Mouse (Mus musculus) hindbrain, embryonic 15.5 days (tissue): ENCODE data around the gene N4bp2l2. TPM values are rescaled to one million over a fixed set of nuclear protein-coding genes. Genes with fewer than 3 reads are reported as not detected.

Source experiments
- ATAC-seq: fragments of 200-750 bp; cut with Nextera tagmentation; 2 replicates; pipeline ENCODE4 v1.8.0; 2017; ENCODE audit warnings: low read depth, moderate number of reproducible peaks, moderate TSS enrichment; ENCODE audit not compliant: low FRiP score
- H3K27ac ChIP-seq: fragments of 300-500 bp; sonication (generic); replicated peaks from 2 replicates; pipeline ENCODE4 v1.5.1; 2015; ENCODE audit warnings: mild to moderate bottlenecking, inconsistent platforms
- H3K27me3 ChIP-seq: fragments of 300-500 bp; sonication (generic); 2 replicates; pipeline ENCODE4 v1.6.1; 2015; ENCODE audit warnings: control low read depth, inconsistent platforms
- H3K36me3 ChIP-seq: fragments of 300-500 bp; sonication (generic); 2 replicates; pipeline ENCODE4 v1.6.1; 2015; ENCODE audit warnings: control low read depth, inconsistent platforms
- H3K4me1 ChIP-seq: fragments of 300-500 bp; sonication (generic); replicated peaks from 2 replicates; pipeline ENCODE4 v1.6.1; 2015; ENCODE audit warnings: control low read depth, inconsistent platforms
- H3K4me2 ChIP-seq: fragments of 300-500 bp; sonication (generic); 2 replicates; pipeline ENCODE4 v1.6.1; 2015; ENCODE audit warnings: moderate library complexity, mild to moderate bottlenecking, inconsistent platforms
- H3K4me3 ChIP-seq: fragments of 300-500 bp; sonication (generic); 2 replicates; pipeline ENCODE4 v1.5.1; 2015; ENCODE audit warnings: mild to moderate bottlenecking, inconsistent platforms
- H3K9ac ChIP-seq: fragments of 300-500 bp; sonication (generic); 2 replicates; pipeline ENCODE4 v1.6.1; 2015; ENCODE audit warnings: inconsistent platforms
- H3K9me3 ChIP-seq: fragments of 300-500 bp; sonication (generic); 2 replicates; pipeline ENCODE4 v1.6.1; 2016; ENCODE audit warnings: control low read depth, inconsistent platforms
- WGBS: fragments of 180-500 bp; shearing (Covaris S2); methylation state at CpG from one replicate; pipeline ENCODE4 v1.1.7; 2015; 5-methylcytosine and 5-hydroxymethylcytosine counted together
- polyA plus RNA-seq: library from polyadenylated mRNA; unstranded; fragments of >200 nt; fragmentation: Nextera tagmentation; extraction: Ambion mirVana; gene quantifications from 2 replicates; pipeline ENCODE4 v1.2.1, GENCODE M21; 2015

N4bp2l2 gene
- polyA plus RNA-seq, 1 experiment from 2014 or later = 30.4 TPM

DNA sequence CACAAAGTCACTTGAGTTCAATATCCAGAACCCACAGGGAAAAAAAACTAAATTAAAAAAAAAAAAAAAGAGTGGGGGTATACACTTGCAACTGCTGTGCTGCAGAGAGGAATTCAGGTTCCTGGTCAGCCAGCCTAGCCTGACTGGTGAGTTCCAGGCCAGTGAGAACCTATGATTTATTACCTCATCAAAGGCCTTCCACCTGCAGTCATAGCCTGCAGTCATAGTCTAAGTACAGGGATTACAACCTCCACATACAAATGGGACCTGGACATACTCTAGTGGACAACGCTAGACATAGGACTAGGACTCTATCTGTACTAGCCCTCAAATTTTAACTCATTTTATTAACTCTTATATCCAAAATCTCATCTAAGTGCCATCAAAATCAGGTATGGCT lies 36.7 kb downstream of the N4bp2l2 start:
- H3K4me1 ChIP-seq = no peaks in the 10 kb centered on the region
- no peaks in the 10 kb centered on the region for H3K9me3 ChIP-seq
- H3K4me3 ChIP-seq = no peak overlapping the region
- ATAC-seq = no peak
- no peak overlapping the region for H3K9ac ChIP-seq
- H3K27me3 ChIP-seq = no peaks in the 10 kb centered on the region
- WGBS = 100% methylated on average over 1 of the region's 1 CpGs
- no peak overlapping the region for H3K4me2 ChIP-seq
- H3K27ac ChIP-seq = no peak overlapping the region
- 0 out of 2 replicates have a peak, but pooled peaks cover 2% of the 10 kb centered on the region for H3K36me3 ChIP-seq

DNA sequence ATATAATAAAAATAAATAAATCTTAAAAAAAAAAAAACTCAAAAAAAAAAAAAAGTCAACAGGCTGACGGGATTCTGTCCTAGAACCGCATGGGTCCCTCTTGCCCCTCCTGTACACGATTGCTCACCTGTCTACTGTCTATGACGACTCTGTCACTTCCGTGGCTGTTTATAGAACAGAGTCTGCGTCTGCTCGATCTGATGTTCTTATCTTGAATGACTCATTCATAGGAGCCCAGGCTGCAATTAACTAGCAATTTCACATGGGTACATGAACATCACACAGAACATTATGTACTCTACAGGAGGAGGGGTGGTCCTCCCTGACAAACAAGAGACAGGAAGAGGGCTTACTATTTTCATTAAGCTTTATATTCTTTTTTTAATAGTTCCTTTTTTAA lies 40.5 kb downstream of the N4bp2l2 start:
- H3K9me3 ChIP-seq = no peaks in the 10 kb centered on the region
- H3K27ac ChIP-seq = no peak overlapping the region

DNA sequence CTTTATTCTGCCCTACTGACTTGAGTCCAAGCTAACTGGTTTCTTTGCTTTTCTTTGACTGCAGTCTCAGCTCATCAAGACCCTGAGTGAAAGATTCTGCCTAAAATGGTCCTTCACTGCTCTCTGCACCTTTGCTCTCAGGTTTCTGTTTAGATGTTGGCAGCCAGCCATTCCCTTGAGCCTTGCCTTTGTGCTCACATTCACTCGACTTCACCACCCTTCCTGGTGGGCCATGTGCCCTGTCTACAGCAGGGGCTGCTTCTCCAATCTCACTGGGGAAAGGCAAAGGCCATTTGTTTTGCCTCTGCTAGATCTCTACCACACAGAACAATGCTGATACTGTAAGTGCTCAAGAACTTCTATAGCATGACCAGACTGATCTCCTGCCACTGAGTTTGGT lies 43.2 kb downstream of the N4bp2l2 start:
- H3K4me1 ChIP-seq = no peaks in the 10 kb centered on the region
- H3K4me3 ChIP-seq = no peak overlapping the region
- H3K9ac ChIP-seq = no peak overlapping the region
- 43% methylated on average over 1 of the region's 1 CpGs for WGBS
- no peaks in the 10 kb centered on the region for H3K9me3 ChIP-seq
- no peak overlapping the region for H3K27ac ChIP-seq
- no peak for ATAC-seq
- H3K4me2 ChIP-seq = no peak overlapping the region
- no peaks in the 10 kb centered on the region for H3K27me3 ChIP-seq
- H3K36me3 ChIP-seq = no peaks in the 10 kb centered on the region

More for the DNA sequence above, 40.5 kb downstream of the N4bp2l2 start:
- H3K36me3 ChIP-seq = no peaks in the 10 kb centered on the region
- no peak overlapping the region for H3K4me3 ChIP-seq
- no peak for ATAC-seq
- no peak overlapping the region for H3K4me2 ChIP-seq
- H3K27me3 ChIP-seq = no peaks in the 10 kb centered on the region
- 95% methylated on average over 7 of the region's 7 CpGs for WGBS
- H3K9ac ChIP-seq = no peak overlapping the region
- H3K4me1 ChIP-seq = no peaks in the 10 kb centered on the region

DNA sequence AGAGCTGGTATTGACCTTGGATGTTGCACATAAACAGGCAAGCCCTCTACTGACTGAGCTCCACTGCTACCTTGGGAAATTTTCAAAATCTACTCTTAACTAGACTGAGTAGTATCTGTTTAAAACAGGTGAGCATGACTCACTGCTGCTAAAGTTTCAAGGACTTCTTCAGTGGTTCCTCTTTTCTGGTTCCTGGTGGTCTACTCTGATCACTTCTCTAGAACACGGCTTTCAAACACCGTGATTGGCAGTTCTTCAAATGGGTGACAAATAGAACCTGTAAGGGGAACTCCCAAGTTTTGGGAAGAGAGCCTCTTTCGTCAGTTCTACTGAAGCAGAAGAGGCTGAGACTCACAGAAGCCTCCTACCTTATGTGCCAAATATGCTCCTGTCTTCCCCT lies 44.4 kb downstream of the N4bp2l2 start:
- WGBS = 94% methylated on average over 3 of the region's 3 CpGs
- no peak overlapping the region for H3K27ac ChIP-seq
- no peak overlapping the region for H3K9ac ChIP-seq
- no peaks in the 10 kb centered on the region for H3K36me3 ChIP-seq
- no peaks in the 10 kb centered on the region for H3K9me3 ChIP-seq
- no peaks in the 10 kb centered on the region for H3K4me1 ChIP-seq
- no peak overlapping the region for H3K4me3 ChIP-seq
- no peak for ATAC-seq
- no peak overlapping the region for H3K4me2 ChIP-seq
- H3K27me3 ChIP-seq = no peaks in the 10 kb centered on the region

DNA sequence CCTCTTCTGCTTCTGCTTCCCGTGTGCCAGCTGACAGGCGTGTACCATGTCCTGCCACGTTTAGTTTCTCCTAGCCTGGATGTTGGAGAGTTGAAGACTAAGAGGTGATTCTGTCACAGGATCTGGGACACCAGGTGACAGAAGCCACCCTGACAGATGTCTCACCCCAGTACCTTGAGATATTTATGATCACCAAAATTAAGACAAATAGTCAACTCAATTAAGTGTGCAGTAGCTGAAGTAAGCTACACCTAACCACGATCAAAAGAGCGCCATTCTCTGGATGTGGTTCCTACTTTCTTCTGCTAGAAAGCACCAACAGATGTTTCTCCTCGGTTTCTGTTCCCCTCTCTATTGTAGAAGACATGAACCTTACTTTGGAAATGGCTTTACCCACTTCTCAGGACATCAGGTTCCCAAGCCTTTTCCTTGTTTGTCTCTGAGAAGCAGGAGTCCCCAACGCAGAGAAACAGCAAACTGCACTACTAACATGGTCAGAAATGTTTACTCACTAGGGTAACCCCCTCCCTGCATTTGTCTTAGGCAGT lies 45.3 kb downstream of the N4bp2l2 start:
- 90% methylated on average over 7 of the region's 7 CpGs for WGBS
- no peak overlapping the region for H3K27ac ChIP-seq
- H3K4me2 ChIP-seq = no peak overlapping the region
- H3K36me3 ChIP-seq = no peaks in the 10 kb centered on the region
- no peaks in the 10 kb centered on the region for H3K9me3 ChIP-seq
- no peaks in the 10 kb centered on the region for H3K27me3 ChIP-seq
- H3K4me1 ChIP-seq = no peaks in the 10 kb centered on the region
- ATAC-seq = no peak
- H3K9ac ChIP-seq = no peak overlapping the region
- H3K4me3 ChIP-seq = no peak overlapping the region

DNA sequence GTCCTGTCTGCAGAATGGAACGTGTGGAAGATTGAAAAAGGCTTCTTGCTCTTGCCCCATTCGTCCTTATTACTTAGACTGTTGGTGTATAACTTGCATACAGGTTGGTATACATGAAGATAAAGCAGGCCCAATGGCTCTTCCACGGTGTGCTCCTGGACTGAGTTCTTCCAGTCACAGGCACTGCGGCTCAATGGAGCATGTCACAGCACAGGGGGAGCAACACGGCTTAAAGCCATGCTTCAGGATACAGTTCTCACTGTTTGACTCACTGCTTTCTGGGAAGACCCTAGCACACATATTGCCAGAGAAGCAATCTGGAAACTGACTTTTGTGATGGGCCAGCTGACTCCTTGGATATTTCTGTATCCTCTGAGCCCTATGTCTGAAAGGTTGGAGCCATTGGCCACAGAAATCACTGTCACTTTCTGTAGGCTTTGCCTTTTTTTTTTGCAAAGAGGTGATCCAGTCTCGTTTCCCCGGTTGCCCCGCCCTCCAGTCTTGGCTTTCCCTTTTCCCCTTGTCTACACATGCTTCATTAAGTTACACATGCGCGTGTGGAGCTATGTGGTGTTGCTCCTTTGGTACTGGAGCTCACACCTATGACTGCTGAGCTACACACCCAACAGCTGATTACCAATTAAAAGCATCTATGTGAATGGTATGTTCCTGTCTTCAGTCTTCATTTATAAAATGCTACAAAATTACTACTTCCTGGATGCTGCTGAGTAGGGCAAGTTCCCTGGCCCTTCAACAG lies 47.2 kb downstream of the N4bp2l2 start:
- Histone ChIP-seq H3K9me3 (no peaks in the 10 kb centered on the region), H3K27ac (no peak overlapping the region), H3K4me1 (no peaks in the 10 kb centered on the region), H3K9ac (no peak overlapping the region), H3K36me3 (no peaks in the 10 kb centered on the region), H3K27me3 (no peaks in the 10 kb centered on the region), H3K4me3 (no peak overlapping the region), H3K4me2 (no peak overlapping the region)
- 93% methylated on average over 10 of the region's 10 CpGs for WGBS
- no peak for ATAC-seq

DNA sequence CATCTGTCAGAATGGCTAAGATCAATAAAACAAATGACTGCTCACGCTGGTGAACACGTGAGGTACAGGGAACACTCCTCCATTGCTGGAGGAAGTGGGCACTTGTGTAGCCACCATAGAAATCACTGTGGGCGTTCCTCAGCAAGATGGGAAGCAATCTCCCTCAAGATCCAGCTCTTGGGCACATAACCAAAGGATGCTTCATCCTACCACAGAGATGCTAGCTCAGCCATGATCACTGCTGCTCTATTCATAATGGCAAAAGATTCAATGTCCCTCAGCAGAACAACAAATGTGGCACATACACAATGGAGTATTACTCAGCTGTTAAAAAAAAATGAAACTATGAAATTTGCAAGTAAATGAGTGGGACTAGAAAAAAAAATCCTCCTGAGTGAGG lies 49.3 kb downstream of the N4bp2l2 start:
- Histone ChIP-seq H3K4me2 (no peak overlapping the region), H3K27me3 (no peaks in the 10 kb centered on the region), H3K4me3 (no peak overlapping the region), H3K36me3 (no peaks in the 10 kb centered on the region), H3K9me3 (no peaks in the 10 kb centered on the region), H3K4me1 (no peaks in the 10 kb centered on the region), H3K9ac (no peak overlapping the region), H3K27ac (no peak overlapping the region)
- ATAC-seq = no peak
- WGBS = 75% methylated on average over 3 of the region's 3 CpGs

DNA sequence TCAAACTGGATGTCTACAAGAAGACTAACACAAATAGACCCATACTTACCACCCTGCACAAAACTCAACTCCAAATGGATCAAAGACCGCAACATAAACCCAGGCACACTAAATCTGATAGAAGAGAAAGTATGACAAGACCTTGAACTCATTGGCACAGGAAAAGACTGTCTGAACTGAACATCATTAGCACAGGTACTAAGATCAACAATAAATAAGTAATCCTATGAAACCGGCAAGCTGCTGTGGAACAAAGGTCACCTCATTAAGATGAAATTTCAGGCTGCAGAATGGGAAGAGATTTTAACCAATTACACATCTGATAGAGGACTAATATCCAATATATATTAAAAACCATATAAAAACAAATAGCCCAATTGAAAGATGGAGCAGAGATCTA lies 49.8 kb downstream of the N4bp2l2 start:
- Histone ChIP-seq H3K4me1 (no peaks in the 10 kb centered on the region), H3K27me3 (no peaks in the 10 kb centered on the region), H3K9ac (no peak overlapping the region), H3K9me3 (no peaks in the 10 kb centered on the region), H3K4me2 (no peak overlapping the region), H3K27ac (no peak overlapping the region), H3K4me3 (no peak overlapping the region), H3K36me3 (no peaks in the 10 kb centered on the region)
- 95% methylated on average over 2 of the region's 2 CpGs for WGBS
- no peak for ATAC-seq

DNA sequence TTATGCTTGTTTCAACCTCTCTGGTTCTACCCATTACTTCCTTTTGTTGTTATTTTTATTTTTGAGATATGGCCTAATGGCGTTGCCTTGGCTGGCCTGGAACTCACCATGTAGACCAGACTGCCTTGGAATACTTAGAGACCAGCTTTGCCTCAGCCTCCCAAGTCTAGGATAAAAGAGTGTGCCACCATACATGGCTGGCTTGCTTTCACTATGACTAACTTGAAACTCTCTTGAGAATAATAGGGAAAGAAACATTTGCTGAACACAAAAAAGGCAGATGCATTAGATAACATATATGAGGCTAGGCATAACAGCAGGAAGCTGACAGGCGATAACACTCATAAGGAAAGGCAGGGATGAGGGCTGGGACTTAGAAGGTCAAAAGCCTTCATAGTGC lies 51.9 kb downstream of the N4bp2l2 start:
- Histone ChIP-seq H3K4me3 (no peak overlapping the region), H3K4me1 (no peaks in the 10 kb centered on the region), H3K27ac (no peak overlapping the region), H3K36me3 (no peaks in the 10 kb centered on the region), H3K4me2 (no peak overlapping the region), H3K9me3 (no peaks in the 10 kb centered on the region), H3K27me3 (no peaks in the 10 kb centered on the region), H3K9ac (no peak overlapping the region)
- WGBS = 93% methylated on average over 2 of the region's 2 CpGs
- ATAC-seq = no peak

DNA sequence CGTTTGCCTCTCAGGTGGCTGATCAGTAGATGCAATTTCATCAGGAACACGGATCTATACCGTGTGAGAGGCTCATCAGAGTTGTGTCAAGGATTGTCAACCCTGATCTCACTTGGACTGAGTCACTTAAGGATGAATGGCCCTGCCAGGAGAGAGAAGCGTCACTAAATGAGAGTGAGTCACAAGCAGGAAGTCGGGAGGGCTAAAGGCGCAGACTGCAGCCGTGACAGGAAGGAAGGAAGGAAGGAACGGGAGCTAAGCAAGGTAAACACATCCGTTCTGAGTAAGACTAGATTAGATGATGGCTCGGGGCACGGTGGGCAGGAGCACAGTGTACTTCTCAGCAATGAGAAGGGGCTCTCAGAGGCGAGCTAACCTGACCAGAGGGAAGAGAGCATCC lies 54.3 kb downstream of the N4bp2l2 start:
- 75% methylated on average over 12 of the region's 12 CpGs for WGBS
- H3K4me1 ChIP-seq = no peaks in the 10 kb centered on the region
- no peak overlapping the region for H3K4me2 ChIP-seq
- ATAC-seq = no peak
- H3K36me3 ChIP-seq = peaks cover 6% of the 10 kb centered on the region; the same call in 1 of the 2 replicates
- no peaks in the 10 kb centered on the region for H3K9me3 ChIP-seq
- H3K4me3 ChIP-seq = no peak overlapping the region
- H3K27me3 ChIP-seq = no peaks in the 10 kb centered on the region
- H3K27ac ChIP-seq = no peak overlapping the region
- no peak overlapping the region for H3K9ac ChIP-seq

DNA sequence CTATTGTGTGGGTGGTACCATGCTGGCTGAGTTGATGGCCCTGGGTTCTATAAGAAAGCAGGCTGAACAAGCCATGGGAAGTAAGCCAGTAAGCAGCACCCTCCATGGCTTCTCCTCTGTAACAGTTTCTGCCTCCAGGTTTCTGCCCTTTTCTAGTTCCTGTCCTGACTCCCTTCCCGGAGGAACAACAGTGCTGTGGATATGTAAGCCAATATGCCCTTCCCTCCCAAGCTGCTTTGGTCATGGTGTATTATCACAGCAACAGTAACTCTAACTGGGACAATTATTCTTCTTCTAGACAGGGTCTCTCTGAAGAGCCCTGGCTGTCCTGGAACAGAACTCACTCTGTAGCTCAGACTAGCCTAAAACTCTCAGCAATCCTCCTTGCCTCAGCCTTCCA lies 54.8 kb downstream of the N4bp2l2 start:
- no peaks in the 10 kb centered on the region for H3K4me1 ChIP-seq
- WGBS = 72% methylated on average over 1 of the region's 1 CpGs
- H3K4me3 ChIP-seq = no peak overlapping the region
- H3K27ac ChIP-seq = no peak overlapping the region
- ATAC-seq = no peak
- no peak overlapping the region for H3K9ac ChIP-seq
- peaks cover 6% of the 10 kb centered on the region; the same call in 1 of the 2 replicates for H3K36me3 ChIP-seq
- H3K27me3 ChIP-seq = no peaks in the 10 kb centered on the region
- no peak overlapping the region for H3K4me2 ChIP-seq
- H3K9me3 ChIP-seq = no peaks in the 10 kb centered on the region

DNA sequence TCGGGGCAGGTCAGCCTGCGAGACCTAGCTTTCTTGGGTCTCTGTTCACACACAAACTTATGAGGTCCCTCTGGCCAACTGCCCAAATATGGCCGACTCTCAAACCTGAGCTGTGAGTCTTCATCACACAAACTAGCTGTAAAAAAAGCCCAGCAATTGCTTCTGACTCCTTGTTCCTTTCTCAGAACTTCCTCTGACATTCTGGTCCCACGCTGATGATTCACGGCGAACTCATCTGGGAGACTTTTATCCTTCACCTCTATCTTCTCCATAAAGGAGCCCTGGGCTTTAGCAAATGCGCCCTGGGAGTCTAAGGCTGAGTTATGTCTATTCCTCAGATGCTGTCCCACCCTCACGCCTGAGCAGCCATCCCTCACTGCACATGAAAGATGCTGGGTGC lies 58.4 kb downstream of the N4bp2l2 start:
- H3K4me1 ChIP-seq = no peaks in the 10 kb centered on the region
- H3K9me3 ChIP-seq = no peaks in the 10 kb centered on the region
- H3K36me3 ChIP-seq = peaks cover 6% of the 10 kb centered on the region; the same call in 1 of the 2 replicates
- no peak for ATAC-seq
- no peak overlapping the region for H3K4me3 ChIP-seq
- WGBS = 94% methylated on average over 8 of the region's 8 CpGs
- no peaks in the 10 kb centered on the region for H3K27me3 ChIP-seq
- H3K4me2 ChIP-seq = no peak overlapping the region
- no peak overlapping the region for H3K9ac ChIP-seq
- H3K27ac ChIP-seq = no peak overlapping the region

DNA sequence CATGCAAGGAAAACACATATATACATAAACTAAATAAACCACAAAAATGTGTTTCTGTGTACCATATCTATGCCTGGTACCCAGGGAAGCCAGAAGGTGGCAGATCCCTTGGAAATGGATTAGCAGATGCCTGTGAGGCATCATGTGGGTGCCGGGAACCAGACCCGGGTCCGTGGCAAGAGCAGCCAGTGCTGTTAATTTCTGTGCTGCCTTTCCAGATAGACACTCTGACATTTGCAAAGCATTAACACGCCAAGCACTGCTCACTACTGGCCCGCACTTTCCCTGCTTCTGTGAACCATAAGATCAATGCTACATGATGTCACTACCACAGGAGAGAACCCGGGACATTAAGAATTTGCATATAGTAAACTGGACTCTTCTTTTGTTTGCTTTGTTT lies 59.9 kb downstream of the N4bp2l2 start:
- Histone ChIP-seq H3K27ac (no peak overlapping the region), H3K9ac (no peak overlapping the region), H3K4me2 (no peak overlapping the region), H3K4me1 (peaks cover 4% of the 10 kb centered on the region), H3K9me3 (no peaks in the 10 kb centered on the region), H3K4me3 (no peak overlapping the region), H3K27me3 (no peaks in the 10 kb centered on the region), H3K36me3 (peaks cover 6% of the 10 kb centered on the region; the same call in 1 of the 2 replicates)
- 96% methylated on average over 6 of the region's 6 CpGs for WGBS
- no peak for ATAC-seq
